Mouse (Mus musculus) c-Kit-positive CD71-positive TER-119-positive erythroid progenitor cells, embryonic 14.5 days (primary cell): ENCODE data around the gene Hnrnpll.
"Not testable (repeated sequence)": the region's sequence is repeated elsewhere in the genome, so short reads cannot be mapped to it uniquely, and the experiment has no call there.

Experiments used
- DNase-seq: peaks from one replicate; pipeline ENCODE4 v3.0.0-alpha.2; 2013; ENCODE audit warnings: low spot score

Gene Hnrnpll

GRCm38 (mm10) chr17:80059731-80060130, 2.4 kb downstream of the Hnrnpll start:
- DNase-seq = no peak

GRCm38 (mm10) chr17:80058501-80058900, 3.6 kb downstream of the Hnrnpll start:
- no peak for DNase-seq

- no peak for DNase-seq
Measured at GRCm38 (mm10) chr17:80053931-80054734, 8.0 kb downstream of the Hnrnpll start.

GRCm38 (mm10) chr17:80051682-80052081, 10.5 kb downstream of the Hnrnpll start:
- no peak for DNase-seq

- DNase-seq = not testable (repeated sequence)
Measured at GRCm38 (mm10) chr17:80049300-80049699, 12.8 kb downstream of the Hnrnpll start.

- peak; percentile 72 for DNase-seq
Measured at GRCm38 (mm10) chr17:80048230-80048629, 13.9 kb downstream of the Hnrnpll start.

- no peak for DNase-seq
Measured at GRCm38 (mm10) chr17:80041739-80042138, 20.4 kb downstream of the Hnrnpll start.

- DNase-seq = no peak
Measured at GRCm38 (mm10) chr17:80028675-80029074, 33.5 kb downstream of the Hnrnpll start.

- DNase-seq = no peak
Measured at GRCm38 (mm10) chr17:80026189-80026936, 35.8 kb downstream of the Hnrnpll start.

- DNase-seq = no peak
Measured at GRCm38 (mm10) chr17:80022090-80022489, 40.0 kb downstream of the Hnrnpll start.

- DNase-seq = no peak
Measured at GRCm38 (mm10) chr17:80020495-80020894, 41.6 kb downstream of the Hnrnpll start.

- no peak for DNase-seq
Measured at GRCm38 (mm10) chr17:80018976-80019541, 43.1 kb downstream of the Hnrnpll start.

- DNase-seq = no peak
Measured at GRCm38 (mm10) chr17:80018239-80018975, 43.7 kb downstream of the Hnrnpll start.

GRCm38 (mm10) chr17:80017389-80017788, 44.7 kb downstream of the Hnrnpll start:
- DNase-seq = peak; percentile 64

- DNase-seq = not testable (repeated sequence)
Measured at GRCm38 (mm10) chr17:80016400-80016799, 45.7 kb downstream of the Hnrnpll start.

GRCm38 (mm10) chr17:80014361-80014809, 47.7 kb downstream of the Hnrnpll start:
- peak; percentile 47 for DNase-seq

- DNase-seq = no peak
Measured at GRCm38 (mm10) chr17:80009926-80010325, 52.2 kb downstream of the Hnrnpll start.

GRCm38 (mm10) chr17:80008847-80009246, 53.3 kb downstream of the Hnrnpll start:
- no peak for DNase-seq

- DNase-seq = peak; percentile 56
Measured at GRCm38 (mm10) chr17:80004345-80005239, 57.5 kb downstream of the Hnrnpll start.

GRCm38 (mm10) chr17:80003851-80004250, 58.3 kb downstream of the Hnrnpll start:
- not testable (repeated sequence) for DNase-seq

- DNase-seq = no peak
Measured at GRCm38 (mm10) chr17:80002385-80002852, 59.7 kb downstream of the Hnrnpll start.
